Comparison of ENCODE assay signal across 19 mouse cellular contexts in the genomic region with DNA sequence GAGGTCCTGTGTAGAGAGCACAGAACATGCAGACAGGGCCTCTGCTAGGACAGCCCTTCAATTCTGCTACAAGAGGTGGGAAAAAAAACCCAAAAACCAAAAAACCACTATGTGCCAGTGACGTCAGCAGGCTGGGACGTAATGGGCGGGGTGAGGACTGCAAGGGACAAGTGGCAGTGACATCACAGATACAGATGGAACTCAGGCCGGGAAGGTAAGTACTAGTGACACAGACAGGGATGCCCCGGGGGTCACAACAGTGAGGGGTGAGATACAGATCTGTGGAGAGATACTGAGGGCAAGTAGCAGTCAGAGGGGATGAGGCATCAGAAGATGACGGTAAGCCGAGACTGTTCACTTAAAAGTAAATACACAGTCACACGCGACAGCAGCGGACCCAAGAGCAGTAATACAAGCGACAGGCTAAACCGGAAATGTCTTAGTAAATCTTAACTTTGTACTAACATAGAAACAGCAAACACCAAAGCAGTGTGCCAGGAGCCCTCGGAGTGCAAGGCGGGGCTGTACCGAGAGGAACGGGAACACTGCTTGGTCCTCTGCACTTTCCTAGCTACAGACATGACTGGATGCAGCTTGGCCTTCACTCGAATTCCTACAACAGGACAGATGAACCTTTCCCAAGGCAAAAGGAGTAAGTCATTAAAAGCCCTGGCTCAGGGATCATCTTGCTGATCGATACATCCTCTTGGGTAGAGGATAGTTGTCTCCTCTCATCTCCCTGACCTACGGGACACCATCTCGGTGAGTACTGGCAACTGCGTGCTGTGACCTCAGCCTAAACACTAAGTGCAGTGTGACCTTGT. TPM values are rescaled to one million over a fixed set of nuclear protein-coding genes. Genes with fewer than 3 reads are reported as not detected.
A peak's percentile ranks its signal among the peaks of the same experiment; 100 is the strongest.
DNase-seq lines count a peak whose midpoint lies in the region; ATAC-seq and TF ChIP-seq lines count a peak whose summit lies in the region.
"Had no signal": no experiment of that assay in that cellular context is flagged by ENCODE, and none has a peak within 500 bp of the region (broad histone marks: within the 10 kb centered on the region; RNA-seq: fewer than 3 reads in every experiment).

No protein-coding gene starts in this region.

- TF ChIP-seq POLR2A in thymus, adult 2 months (IDR thresholded peaks at IDR 0.05; ENCODE audit: control insufficient read depth, extremely low read depth, insufficient read depth, low read length, poor library complexity): no peak

- DNase-seq in heart, postnatal 36 days: no peak
- DNase-seq in kidney, postnatal 25 days: peak; percentile 44 to 76
- peak; percentile 61 to 75 for DNase-seq in lung, postnatal 4 days
- no peak for DNase-seq in spleen, adult 18-20 months
- DNase-seq in thymus, adult 18-20 months: no peak
- DNase-seq in thymus, adult 2 months: no peak
- DNase-seq: cerebellum, adult 2 months; gastrocnemius, postnatal 36 days; right cerebral cortex, postnatal 4 days; thymus, postnatal 25 days had no signal

- peak overlapping the region; percentile 71 for H3K27ac ChIP-seq in heart, embryonic 12.5 days (ENCODE audit: poor library complexity, severe bottlenecking)
- H3K27ac ChIP-seq in heart, embryonic 14.5 days (replicated peaks in 1 of 2; ENCODE audit: control insufficient read depth in 1 of 2, insufficient read depth in 1 of 2, low read depth in 2 of 2, low read length in 2 of 2): peak overlapping the region; percentile 63 to 86
- H3K27ac ChIP-seq in thymus, adult 2 months (ENCODE audit: control insufficient read depth, insufficient read depth, low read length): no peak overlapping the region; the same call in 1 of the 2 replicates
- H3K27ac ChIP-seq: forebrain, embryonic 12.5 days; left cerebral cortex, adult 2 months; midbrain, embryonic 12.5 days; neural tube, embryonic 15.5 days had no signal

- peaks cover 66% of the 10 kb centered on the region for H3K4me1 ChIP-seq in heart, embryonic 12.5 days (replicated peaks)
- peaks cover 36 to 73% of the 10 kb centered on the region in 2 experiments for H3K4me1 ChIP-seq in heart, embryonic 14.5 days (ENCODE audit: control insufficient read depth in 2 of 2, insufficient read depth in 2 of 2, low read length in 2 of 2)
- peaks cover 41% of the 10 kb centered on the region for H3K4me1 ChIP-seq in thymus, adult 2 months (replicated peaks; ENCODE audit: control insufficient read depth, insufficient read depth, low read length)

- no peaks in the 10 kb centered on the region for H3K27me3 ChIP-seq in heart, embryonic 12.5 days (replicated peaks)
- H3K27me3 ChIP-seq in heart, embryonic 14.5 days (ENCODE audit: control insufficient read depth, insufficient read depth, low read length): no peaks in the 10 kb centered on the region
- H3K27me3 ChIP-seq in thymus, adult 2 months (ENCODE audit: control insufficient read depth, insufficient read depth, low read length): no peaks in the 10 kb centered on the region
- H3K27me3 ChIP-seq: CH12.LX; embryonic facial prominence, embryonic 12.5 days; forebrain, embryonic 12.5 days; midbrain, embryonic 12.5 days; neural tube, embryonic 15.5 days had no signal

- peaks cover 33% of the 10 kb centered on the region for H3K36me3 ChIP-seq in heart, embryonic 12.5 days
- peaks cover 37% of the 10 kb centered on the region for H3K36me3 ChIP-seq in heart, embryonic 14.5 days (ENCODE audit: control insufficient read depth, insufficient read depth, low read length)
- no peaks in the 10 kb centered on the region for H3K36me3 ChIP-seq in thymus, adult 2 months (ENCODE audit: control insufficient read depth, insufficient read depth, low read length)

- no peak for TF ChIP-seq CTCF in thymus, adult 2 months (IDR thresholded peaks at IDR 0.05; ENCODE audit: borderline replicate concordance, control insufficient read depth, extremely low read depth, insufficient read depth, low read length, poor library complexity)

- no peak overlapping the region for H3K4me3 ChIP-seq in heart, embryonic 12.5 days
- H3K4me3 ChIP-seq in heart, embryonic 14.5 days (ENCODE audit: control insufficient read depth in 1 of 2, insufficient read depth in 1 of 2, low read depth in 1 of 2, low read length in 2 of 2): no peak overlapping the region
- no peak overlapping the region for H3K4me3 ChIP-seq in thymus, adult 2 months (ENCODE audit: control insufficient read depth, insufficient read depth, low read length)
- H3K4me3 ChIP-seq: embryonic facial prominence, embryonic 12.5 days; forebrain, embryonic 12.5 days; left cerebral cortex, adult 2 months; midbrain, embryonic 12.5 days; neural tube, embryonic 15.5 days had no signal

- 77% methylated on average over 21 of the region's 21 CpGs for WGBS in heart, embryonic 12.5 days
- 68% methylated on average over 21 of the region's 21 CpGs for WGBS in heart, embryonic 14.5 days
- 79% methylated on average over 21 of the region's 21 CpGs for WGBS in thymus, adult 2 months

- no peak overlapping the region for H3K9ac ChIP-seq in heart, embryonic 12.5 days
- H3K9ac ChIP-seq in heart, embryonic 14.5 days (ENCODE audit: low read length): no peak overlapping the region; the same call in 1 of the 2 replicates
- H3K9ac ChIP-seq: embryonic facial prominence, embryonic 12.5 days; forebrain, embryonic 12.5 days; midbrain, embryonic 12.5 days; neural tube, embryonic 15.5 days had no signal

- no peaks in the 10 kb centered on the region for H3K9me3 ChIP-seq in heart, embryonic 12.5 days (replicated peaks)
- H3K9me3 ChIP-seq in heart, embryonic 14.5 days (ENCODE audit: control insufficient read depth, low read length): no peaks in the 10 kb centered on the region
- H3K9me3 ChIP-seq: embryonic facial prominence, embryonic 12.5 days; forebrain, embryonic 12.5 days; midbrain, embryonic 12.5 days; neural tube, embryonic 15.5 days had no signal

- no peak for ATAC-seq in heart, embryonic 12.5 days (ENCODE audit: insufficient number of reproducible peaks, low FRiP score)
- ATAC-seq in heart, embryonic 14.5 days (ENCODE audit: insufficient number of reproducible peaks, insufficient read depth, low FRiP score, low read depth): no peak
- ATAC-seq: intestine, postnatal 0 days had no signal

- H3K4me2 ChIP-seq in heart, embryonic 12.5 days: no peak overlapping the region
- H3K4me2 ChIP-seq in heart, embryonic 14.5 days (ENCODE audit: low read length): no peak overlapping the region
- H3K4me2 ChIP-seq: embryonic facial prominence, embryonic 12.5 days; forebrain, embryonic 12.5 days; midbrain, embryonic 12.5 days; neural tube, embryonic 15.5 days had no signal

- intact Hi-C loops in heart, postnatal 36 days (cut with DNase I): no loop called here

RNA-seq across cellular contexts. Expression of a gene that starts 24.3 kb away (rescaled TPM):
- 34.2 and 35.3 TPM in 2 replicates for polyA plus RNA-seq in heart, embryonic 12.5 days (2016; fragmentation: Nextera tagmentation; extraction: Ambion mirVana)
- total RNA-seq in heart, postnatal 36 days (2021): 10 to 100 TPM; 18.0 to 19.8 TPM
- polyA plus RNA-seq in heart, embryonic 14.5 days (2014; fragmentation: Nextera tagmentation; extraction: Ambion mirVana): 38.2 and 38.9 TPM in 2 replicates
- 24.2 and 24.8 TPM in 2 replicates for polyA plus RNA-seq in thymus, adult 2 months (2012; rRNA removed)

RNA-seq across cellular contexts. Expression of a gene that starts 48.8 kb away (rescaled TPM):
- 6.2 TPM in 2 replicates for polyA plus RNA-seq in heart, embryonic 12.5 days (2016; fragmentation: Nextera tagmentation; extraction: Ambion mirVana)
- total RNA-seq in heart, postnatal 36 days (2021): 10 to 100 TPM; 47.7 to 59.2 TPM
- 8.5 and 9.7 TPM in 2 replicates for polyA plus RNA-seq in heart, embryonic 14.5 days (2014; fragmentation: Nextera tagmentation; extraction: Ambion mirVana)
- 19.4 and 21.0 TPM in 2 replicates for polyA plus RNA-seq in thymus, adult 2 months (2012; rRNA removed)

Comparison
In these comparisons a context has a peak if more than half of its experiments do, and no peak if none do; other contexts are left out.
1. DNase-seq: peak in kidney, postnatal 25 days (2 of 2) and lung, postnatal 4 days (2 of 2); none in heart, postnatal 36 days (0 of 2), spleen, adult 18-20 months (0 of 2), thymus, adult 18-20 months (0 of 2) and thymus, adult 2 months (single experiment).